Mouse (Mus musculus): ENCODE measurements around the gene Gtf2h1. TPM values are rescaled to one million over a fixed set of nuclear protein-coding genes. Genes with fewer than 3 reads are reported as not detected.
"Not testable (repeated sequence)": the region's sequence is repeated elsewhere in the genome, so short reads cannot be mapped to it uniquely, and the experiment has no call there.

Gene Gtf2h1
- polyA plus RNA-seq, 1 experiment = 37.0 TPM

- no peak overlapping the region for H3K4me3 ChIP-seq (ENCODE audit: insufficient read depth, low read length)
- TF ChIP-seq POLR2A (IDR thresholded peaks at IDR 0.05; ENCODE audit: borderline replicate concordance, low read depth, low read length) (no peak), CTCF (IDR thresholded peaks at IDR 0.05; ENCODE audit: low read depth, low read length) (peak; percentile 85)
- H3K4me1 ChIP-seq (ENCODE audit: control insufficient read depth, insufficient read depth, low read length) = 0 out of 2 replicates have a peak, but pooled peaks cover 3% of the 10 kb centered on the region
Measured at GRCm38 (mm10) chr7:46770706-46771105, 25.2 kb upstream of the Gtf2h1 start.

DNA sequence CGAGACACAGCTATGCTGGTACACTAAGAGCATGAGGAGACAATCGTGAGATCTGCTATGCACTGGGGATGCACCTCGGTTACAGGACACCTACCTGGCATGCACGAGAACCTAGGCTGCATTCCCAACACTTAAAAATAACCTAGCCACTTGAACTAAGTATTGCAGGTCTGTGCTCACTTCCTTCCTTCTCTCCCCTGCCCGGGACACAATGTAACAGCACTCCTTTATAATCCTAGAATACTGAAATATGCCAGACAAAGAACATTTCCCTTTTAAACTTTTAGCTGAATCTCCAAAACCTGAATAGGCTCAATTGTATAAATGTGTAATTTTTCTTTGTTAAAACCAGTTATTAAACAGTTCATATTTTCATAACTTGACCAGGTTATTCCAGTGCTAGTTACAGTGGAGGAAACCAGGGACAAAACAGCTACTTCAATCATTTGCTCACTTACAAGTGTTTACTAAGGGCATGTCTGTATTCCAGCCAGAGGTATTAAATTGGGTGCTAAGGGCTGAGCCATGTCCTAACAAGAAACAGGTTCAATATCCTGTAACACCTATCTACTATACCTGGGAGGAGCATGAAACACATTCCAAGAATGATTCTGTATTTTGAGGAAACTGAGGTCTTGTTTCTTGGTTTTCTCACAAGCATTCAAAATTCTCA, 6.6 kb upstream of the Gtf2h1 start:
- no peak overlapping the region for H3K4me3 ChIP-seq (ENCODE audit: insufficient read depth, low read length)
- peaks cover 34% of the 10 kb centered on the region for H3K4me1 ChIP-seq (ENCODE audit: control insufficient read depth, insufficient read depth, low read length)
- TF ChIP-seq CTCF (IDR thresholded peaks at IDR 0.05; ENCODE audit: low read depth, low read length) (no peak), POLR2A (IDR thresholded peaks at IDR 0.05; ENCODE audit: borderline replicate concordance, low read depth, low read length) (no peak)
- no peak overlapping the region for H3K27ac ChIP-seq (ENCODE audit: insufficient read depth, low read depth, low read length)

More at GRCm38 (mm10) chr7:46770706-46771105, 25.2 kb upstream of the Gtf2h1 start:
- no peak overlapping the region for H3K27ac ChIP-seq (ENCODE audit: insufficient read depth, low read depth, low read length)

- no peak overlapping the region for H3K27ac ChIP-seq (ENCODE audit: insufficient read depth, low read depth, low read length)
- TF ChIP-seq CTCF (IDR thresholded peaks at IDR 0.05; ENCODE audit: low read depth, low read length) = no peak
- no peak for TF ChIP-seq POLR2A (IDR thresholded peaks at IDR 0.05; ENCODE audit: borderline replicate concordance, low read depth, low read length)
- no peak overlapping the region for H3K4me3 ChIP-seq (ENCODE audit: insufficient read depth, low read length)
- H3K4me1 ChIP-seq (ENCODE audit: control insufficient read depth, insufficient read depth, low read length) = peaks cover 27% of the 10 kb centered on the region
Measured at GRCm38 (mm10) chr7:46793871-46794270, 2.0 kb upstream of the Gtf2h1 start.

DNA sequence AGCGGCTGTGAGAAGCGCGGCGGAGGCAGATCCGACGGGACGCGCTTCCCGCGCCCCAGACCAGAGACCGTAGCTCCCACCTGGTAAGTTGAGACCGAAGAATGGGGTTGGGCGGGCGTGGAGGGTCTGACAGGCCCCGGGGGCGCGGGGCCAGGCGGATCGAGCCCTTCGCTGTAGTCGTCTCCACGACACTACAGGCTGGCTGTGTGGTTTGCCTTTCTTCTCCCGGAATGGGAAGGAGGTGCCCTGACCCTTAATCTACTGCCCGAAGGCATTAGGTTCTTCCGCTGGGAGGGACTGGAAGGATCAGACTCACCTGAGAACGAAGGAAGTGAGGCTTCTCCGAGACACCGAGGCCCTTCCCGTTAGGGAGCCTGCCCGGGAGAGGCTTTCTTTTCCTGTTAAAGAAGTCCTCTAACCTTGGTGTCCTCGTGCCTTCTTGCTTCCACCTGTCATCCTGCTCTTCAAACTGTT, 340 bp downstream of the Gtf2h1 start:
- peaks cover 15% of the 10 kb centered on the region for H3K4me1 ChIP-seq (ENCODE audit: control insufficient read depth, insufficient read depth, low read length)
- TF ChIP-seq POLR2A (IDR thresholded peaks at IDR 0.05; ENCODE audit: borderline replicate concordance, low read depth, low read length) (no peak), CTCF (IDR thresholded peaks at IDR 0.05; ENCODE audit: low read depth, low read length) (no peak)
- peak overlapping the region; percentile 85 for H3K4me3 ChIP-seq (ENCODE audit: insufficient read depth, low read length)
- peak overlapping the region; percentile 93 for H3K27ac ChIP-seq (ENCODE audit: insufficient read depth, low read depth, low read length)

DNA sequence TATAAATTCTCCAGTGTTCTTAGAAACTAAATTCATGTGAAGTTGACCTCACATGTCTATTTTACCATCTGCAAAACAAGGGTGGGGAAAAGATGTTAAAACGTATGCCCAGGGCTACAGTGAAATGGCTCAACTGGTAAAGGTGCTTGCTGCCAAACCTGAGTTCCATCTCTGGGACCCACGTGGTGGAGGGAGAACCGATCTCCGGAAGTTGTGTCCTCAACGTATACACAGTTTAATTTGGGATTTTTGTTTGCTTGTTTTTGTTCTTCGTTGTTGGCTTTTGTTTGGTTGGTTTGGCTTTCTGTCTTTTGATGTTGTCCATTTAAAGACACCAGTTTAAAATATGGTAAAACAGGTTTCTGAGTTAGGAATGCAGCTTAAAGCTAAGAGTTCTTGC, 876 bp downstream of the Gtf2h1 start:
- no peak overlapping the region for H3K27ac ChIP-seq (ENCODE audit: insufficient read depth, low read depth, low read length)
- H3K4me1 ChIP-seq (ENCODE audit: control insufficient read depth, insufficient read depth, low read length) = peaks cover 10% of the 10 kb centered on the region
- TF ChIP-seq CTCF (IDR thresholded peaks at IDR 0.05; ENCODE audit: low read depth, low read length) = no peak
- no peak for TF ChIP-seq POLR2A (IDR thresholded peaks at IDR 0.05; ENCODE audit: borderline replicate concordance, low read depth, low read length)
- peak overlapping the region; percentile 85 for H3K4me3 ChIP-seq (ENCODE audit: insufficient read depth, low read length)

- no peak overlapping the region for H3K4me3 ChIP-seq (ENCODE audit: insufficient read depth, low read length)
- H3K4me1 ChIP-seq (ENCODE audit: control insufficient read depth, insufficient read depth, low read length) = no peaks in the 10 kb centered on the region
- no peak overlapping the region for H3K27ac ChIP-seq (ENCODE audit: insufficient read depth, low read depth, low read length)
- TF ChIP-seq CTCF (IDR thresholded peaks at IDR 0.05; ENCODE audit: low read depth, low read length) = no peak
- no peak for TF ChIP-seq POLR2A (IDR thresholded peaks at IDR 0.05; ENCODE audit: borderline replicate concordance, low read depth, low read length)
Measured at GRCm38 (mm10) chr7:46810325-46810724, 14.4 kb downstream of the Gtf2h1 start.

DNA sequence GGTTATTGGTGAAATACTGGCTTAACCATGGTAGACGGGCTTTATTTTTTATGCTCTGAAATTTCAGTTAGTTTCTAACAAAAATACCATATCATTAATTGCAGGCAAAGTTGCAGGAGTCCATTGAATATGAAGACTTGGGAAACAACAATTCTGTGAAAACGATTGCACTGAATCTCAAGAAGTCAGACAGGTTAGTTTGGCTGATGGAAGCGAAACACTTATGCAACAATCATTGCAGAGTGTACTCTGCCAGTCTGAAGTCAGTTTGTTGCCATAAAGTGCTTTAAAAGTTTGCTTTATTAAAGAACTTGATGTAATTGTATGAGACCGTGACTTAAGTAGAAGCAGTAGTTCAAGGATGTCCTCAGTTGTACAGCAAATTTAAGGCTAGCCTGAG, 18.1 kb downstream of the Gtf2h1 start:
- no peak for TF ChIP-seq CTCF (IDR thresholded peaks at IDR 0.05; ENCODE audit: low read depth, low read length)
- TF ChIP-seq POLR2A (IDR thresholded peaks at IDR 0.05; ENCODE audit: borderline replicate concordance, low read depth, low read length) = no peak
- Histone ChIP-seq H3K4me1 (ENCODE audit: control insufficient read depth, insufficient read depth, low read length) (no peaks in the 10 kb centered on the region), H3K27ac (ENCODE audit: insufficient read depth, low read depth, low read length) (no peak overlapping the region), H3K4me3 (ENCODE audit: insufficient read depth, low read length) (no peak overlapping the region)

DNA sequence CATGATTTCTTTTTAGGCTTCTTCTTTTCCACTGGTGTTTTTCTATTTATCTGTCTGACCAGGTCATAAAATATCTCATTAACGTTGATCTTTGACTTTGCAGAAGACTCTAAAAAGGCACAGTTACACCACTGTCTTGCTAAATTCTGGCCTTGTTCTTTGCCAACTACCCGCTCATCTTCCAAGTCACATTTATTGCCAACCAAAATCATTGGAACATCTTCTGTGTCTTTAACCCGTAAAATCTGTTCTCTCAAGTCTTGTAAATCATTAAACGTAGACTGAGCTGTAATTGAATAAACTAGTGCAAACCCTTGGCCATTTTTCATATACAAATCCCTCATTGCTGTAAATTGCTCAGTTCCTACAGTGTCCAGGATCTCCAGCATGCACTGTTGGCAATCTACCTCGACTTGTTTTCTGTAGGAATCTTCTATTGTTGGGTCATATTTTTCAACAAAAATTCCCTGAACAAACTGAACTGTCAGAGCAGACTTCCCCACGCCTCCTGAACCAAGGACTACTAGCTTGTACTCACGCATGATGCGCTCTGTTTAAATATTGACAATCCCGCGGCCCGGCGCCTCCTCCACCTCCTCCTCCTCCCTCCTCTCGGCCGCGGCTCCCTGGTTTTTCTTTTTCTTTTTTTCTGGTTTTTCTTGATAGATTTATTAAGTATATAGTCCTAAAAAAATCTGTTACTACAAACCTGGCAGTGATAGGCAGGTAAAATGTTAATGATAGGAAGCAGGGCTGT, 25.2 kb downstream of the Gtf2h1 start:
- not testable (repeated sequence) for H3K4me1 ChIP-seq (ENCODE audit: control insufficient read depth, insufficient read depth, low read length); H3K4me3 ChIP-seq (ENCODE audit: insufficient read depth, low read length); H3K27ac ChIP-seq (ENCODE audit: insufficient read depth, low read depth, low read length)

DNA sequence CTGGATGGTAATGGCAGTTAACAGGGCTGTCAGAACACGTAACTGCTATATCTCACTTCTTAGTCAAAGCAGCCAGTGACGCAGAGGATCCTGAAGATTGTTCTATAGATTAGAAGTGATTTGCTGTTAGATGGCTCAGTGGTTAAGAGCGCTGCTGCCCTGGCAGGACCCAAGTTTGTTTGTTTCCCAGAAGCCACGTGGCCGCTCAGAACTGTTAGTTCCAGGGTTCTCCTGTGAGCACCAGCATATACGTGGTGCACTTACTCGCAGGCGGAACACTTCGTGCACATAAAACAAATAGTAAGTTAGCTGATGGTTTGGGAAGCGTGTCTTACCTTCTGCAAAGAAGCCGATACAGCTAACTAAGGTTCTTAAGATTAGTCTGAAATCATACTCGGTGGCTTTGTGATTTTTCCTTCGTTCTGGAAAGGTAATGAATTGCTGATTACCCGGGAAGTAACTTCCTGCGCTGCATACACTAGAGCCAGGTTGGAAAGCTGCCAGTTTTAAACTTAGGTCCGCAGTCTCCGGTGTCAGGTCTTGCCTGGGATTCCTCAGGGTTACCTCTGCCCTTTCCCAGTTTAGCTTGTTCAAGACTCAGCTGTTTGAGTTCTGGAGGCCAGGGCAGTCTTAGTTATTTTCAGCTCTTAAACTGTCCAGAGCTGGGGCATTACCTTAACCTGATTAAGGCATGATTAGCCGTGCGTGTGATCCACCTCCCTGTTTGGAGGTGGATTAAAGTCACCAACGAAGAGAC, 31.3 kb downstream of the Gtf2h1 start:
- H3K4me3 ChIP-seq (ENCODE audit: insufficient read depth, low read length) = no peak overlapping the region
- peaks cover 22% of the 10 kb centered on the region for H3K4me1 ChIP-seq (ENCODE audit: control insufficient read depth, insufficient read depth, low read length)
- no peak overlapping the region for H3K27ac ChIP-seq (ENCODE audit: insufficient read depth, low read depth, low read length)
- TF ChIP-seq CTCF (IDR thresholded peaks at IDR 0.05; ENCODE audit: low read depth, low read length) = no peak
- no peak for TF ChIP-seq POLR2A (IDR thresholded peaks at IDR 0.05; ENCODE audit: borderline replicate concordance, low read depth, low read length)

GRCm38 (mm10) chr7:46827803-46828184, 31.9 kb downstream of the Gtf2h1 start:
- peaks cover 27% of the 10 kb centered on the region for H3K4me1 ChIP-seq (ENCODE audit: control insufficient read depth, insufficient read depth, low read length)
- no peak overlapping the region for H3K27ac ChIP-seq (ENCODE audit: insufficient read depth, low read depth, low read length)
- H3K4me3 ChIP-seq (ENCODE audit: insufficient read depth, low read length) = no peak overlapping the region
- TF ChIP-seq CTCF (IDR thresholded peaks at IDR 0.05; ENCODE audit: low read depth, low read length) = no peak
- TF ChIP-seq POLR2A (IDR thresholded peaks at IDR 0.05; ENCODE audit: borderline replicate concordance, low read depth, low read length) = no peak

Data from bone marrow macrophage, adult 2 months (primary cell).